Comparison of ENCODE assay signal across 19 mouse cellular contexts in genomic region chr3:115704254-115704908, GRCm38 (mm10). TPM values are rescaled to one million over a fixed set of nuclear protein-coding genes. Genes with fewer than 3 reads are reported as not detected.
DNase-seq lines count a peak whose midpoint lies in the region; ATAC-seq and TF ChIP-seq lines count a peak whose summit lies in the region.
"Had no signal": no experiment of that assay in that cellular context is flagged by ENCODE, and none has a peak within 500 bp of the region (broad histone marks: within the 10 kb centered on the region; RNA-seq: fewer than 3 reads in every experiment).

No protein-coding gene starts in this region.

- no peak for TF ChIP-seq CTCF in liver, postnatal 0 days (IDR thresholded peaks at IDR 0.05; ENCODE audit: low read depth)
- TF ChIP-seq CTCF in embryonic fibroblast, embryonic 13.5 days (IDR thresholded peaks at IDR 0.05; ENCODE audit: borderline replicate concordance, insufficient read depth, low read length), result no peak

- no peak overlapping the region for H3K4me3 ChIP-seq in liver, postnatal 0 days (ENCODE audit: low read depth, low read length)
- no peak overlapping the region for H3K4me3 ChIP-seq in liver, embryonic 12.5 days
- H3K4me3 ChIP-seq in embryonic fibroblast, embryonic 13.5 days (ENCODE audit: insufficient read depth, low read length), result no peak overlapping the region
- H3K4me3 ChIP-seq: forebrain, embryonic 12.5 days; hindbrain, embryonic 13.5 days; kidney, embryonic 15.5 days; layer of hippocampus, adult 2 months; liver, embryonic 13.5 days; midbrain, embryonic 12.5 days had no signal

- 0 out of 2 replicates have a peak, but pooled peaks cover 2% of the 10 kb centered on the region for H3K36me3 ChIP-seq in liver, postnatal 0 days (replicated peaks; ENCODE audit: insufficient read depth, low read length)
- peaks cover 10% of the 10 kb centered on the region for H3K36me3 ChIP-seq in liver, embryonic 12.5 days
- H3K36me3 ChIP-seq: hindbrain, embryonic 13.5 days; kidney, embryonic 15.5 days; liver, embryonic 13.5 days; midbrain, embryonic 12.5 days had no signal

- H3K4me1 ChIP-seq in liver, postnatal 0 days (ENCODE audit: insufficient read depth), result no peaks in the 10 kb centered on the region; the same call in 1 of the 2 replicates
- H3K4me1 ChIP-seq in liver, embryonic 12.5 days, result peaks cover 12% of the 10 kb centered on the region
- H3K4me1 ChIP-seq in embryonic fibroblast, embryonic 13.5 days (ENCODE audit: control insufficient read depth, insufficient read depth, low read length), result no peaks in the 10 kb centered on the region
- H3K4me1 ChIP-seq: forebrain, embryonic 12.5 days; hindbrain, embryonic 13.5 days; kidney, embryonic 15.5 days had no signal

- H3K27ac ChIP-seq in liver, postnatal 0 days (ENCODE audit: low read depth), result peak overlapping the region; percentile 58
- H3K27ac ChIP-seq in liver, embryonic 12.5 days, result no peak overlapping the region
- peak overlapping the region; percentile 62; the same call in 1 of the 2 replicates for H3K27ac ChIP-seq in embryonic fibroblast, embryonic 13.5 days (ENCODE audit: insufficient read depth, low read length)
- H3K27ac ChIP-seq: forebrain, embryonic 12.5 days; hindbrain, embryonic 13.5 days; kidney, embryonic 15.5 days; layer of hippocampus, adult 2 months; liver, embryonic 13.5 days; midbrain, embryonic 12.5 days had no signal

- no peak for DNase-seq in liver, postnatal 0 days
- DNase-seq in embryo, embryonic 9.5 days (ENCODE audit: extremely low spot score), result no peak
- DNase-seq in kidney, postnatal 14 days, result no peak
- no peak for DNase-seq in frontal cortex, postnatal 14 days (ENCODE audit: low spot score in 2 of 2)
- DNase-seq: adrenal gland, postnatal 10 days; cerebellum, adult 9-10 months; liver, embryonic 13.5 days; lung, postnatal 14 days; thymus, postnatal 25 days had no signal

- WGBS in liver, postnatal 0 days (ENCODE audit: insufficient replicate concordance), result 52% methylated on average over 9 of the region's 9 CpGs
- WGBS in liver, embryonic 12.5 days (ENCODE audit: insufficient replicate concordance), result 36% methylated on average over 9 of the region's 9 CpGs

- no peak for ATAC-seq in liver, postnatal 0 days
- no peak for ATAC-seq in liver, embryonic 12.5 days
- peak; percentile 28 for ATAC-seq in CD4-positive, CD25-positive, alpha-beta regulatory T cell, adult 4 months
- peak; percentile 34 for ATAC-seq in monocyte, adult 5-6 weeks (replicated peaks; ENCODE audit: insufficient number of reproducible peaks, low FRiP score, low TSS enrichment, poor library complexity, severe bottlenecking)
- ATAC-seq: intestine, embryonic 16.5 days had no signal

- H3K4me2 ChIP-seq in liver, postnatal 0 days (ENCODE audit: low read depth, low read length), result no peak overlapping the region
- no peak overlapping the region for H3K4me2 ChIP-seq in liver, embryonic 12.5 days
- H3K4me2 ChIP-seq: forebrain, embryonic 12.5 days; hindbrain, embryonic 13.5 days; kidney, embryonic 15.5 days; liver, embryonic 13.5 days; midbrain, embryonic 12.5 days had no signal

- no peaks in the 10 kb centered on the region for H3K27me3 ChIP-seq in liver, postnatal 0 days (ENCODE audit: insufficient read depth, low read length)
- H3K27me3 ChIP-seq in liver, embryonic 12.5 days (replicated peaks), result no peaks in the 10 kb centered on the region
- H3K27me3 ChIP-seq: forebrain, embryonic 12.5 days; hindbrain, embryonic 13.5 days; kidney, embryonic 15.5 days; liver, embryonic 13.5 days; midbrain, embryonic 12.5 days had no signal

- no peak for TF ChIP-seq POLR2A in embryonic fibroblast, embryonic 13.5 days (IDR thresholded peaks at IDR 0.05; ENCODE audit: low read depth, low read length)

- H3K9ac ChIP-seq in liver, postnatal 0 days (replicated peaks), result no peak overlapping the region
- H3K9ac ChIP-seq in liver, embryonic 12.5 days, result no peak overlapping the region
- H3K9ac ChIP-seq: forebrain, embryonic 12.5 days; hindbrain, embryonic 13.5 days; kidney, embryonic 15.5 days; liver, embryonic 13.5 days; midbrain, embryonic 12.5 days had no signal

- no peak for TF ChIP-seq EP300 in liver, postnatal 0 days (IDR thresholded peaks at IDR 0.05; ENCODE audit: low read depth)

- H3K9me3 ChIP-seq in liver, postnatal 0 days (ENCODE audit: low read length), result no peaks in the 10 kb centered on the region
- H3K9me3 ChIP-seq in liver, embryonic 12.5 days (replicated peaks), result no peaks in the 10 kb centered on the region
- H3K9me3 ChIP-seq: forebrain, embryonic 12.5 days; hindbrain, embryonic 13.5 days; kidney, embryonic 15.5 days; liver, embryonic 13.5 days; midbrain, embryonic 12.5 days had no signal

RNA-seq across cellular contexts. Expression of gene S1pr1, which starts 10.5 kb away (rescaled TPM):
- polyA plus RNA-seq in liver, postnatal 0 days (2015; fragmentation: Nextera tagmentation; extraction: Ambion mirVana), result 10.3 and 11.1 TPM in 2 replicates
- polyA plus RNA-seq in liver, embryonic 12.5 days (2016; fragmentation: Nextera tagmentation; extraction: Ambion mirVana), result 10.0 and 10.5 TPM in 2 replicates
- 100 to 1,000 TPM; 195 to 238 TPM for polyA plus RNA-seq in CD4-positive, CD25-positive, alpha-beta regulatory T cell, adult 4 months (2017; shearing (Covaris generic))
- 28.7 and 29.9 TPM in 2 replicates for polyA plus RNA-seq in embryonic fibroblast, embryonic 13.5 days (2011; ENCODE audit: insufficient read length, low read depth, missing spikeins)
- 37.8 to 51.4 TPM (median 40.3 TPM) in 3 replicates for total RNA-seq in monocyte, adult 5-6 weeks (2017)

Comparison
In these comparisons a context has a peak if more than half of its experiments do, and no peak if none do; other contexts are left out.
1. ATAC-seq: peak in CD4-positive, CD25-positive, alpha-beta regulatory T cell, adult 4 months (single experiment) and monocyte, adult 5-6 weeks (single experiment); none in liver, postnatal 0 days (single experiment) and liver, embryonic 12.5 days (single experiment).